Mouse (Mus musculus): ENCODE measurements around the gene Clec2d. TPM values are rescaled to one million over a fixed set of nuclear protein-coding genes. Genes with fewer than 3 reads are reported as not detected.

Clec2d gene
- total and polyA plus RNA-seq, 3 experiments, result 0.50 to 2.8 TPM; not detected in 1

GRCm38 (mm10) chr6:129160103-129160502, 20.3 kb upstream of the Clec2d start:
- Histone ChIP-seq H3K9ac (ENCODE audit: control insufficient read depth, low read depth, low read length, poor library complexity, severe bottlenecking) (no peak overlapping the region), H3K4me3 (ENCODE audit: control insufficient read depth in 1 of 2, insufficient read depth in 1 of 2, low read depth in 2 of 2, low read length in 2 of 2) (no peak overlapping the region), H3K79me2 (ENCODE audit: control insufficient read depth, insufficient read depth, low read length, poor library complexity) (no peaks in the 10 kb centered on the region), H3K27me3 (ENCODE audit: control insufficient read depth in 1 of 2, insufficient read depth in 2 of 2, low read length in 2 of 2) (no peaks in the 10 kb centered on the region), H3K27ac (ENCODE audit: control insufficient read depth, low read depth, low read length) (no peak overlapping the region), H3K36me3 (ENCODE audit: control insufficient read depth in 1 of 2, insufficient read depth in 2 of 2, low read length in 2 of 2) (no peaks in the 10 kb centered on the region), H3K4me1 (ENCODE audit: control insufficient read depth in 1 of 2, insufficient read depth in 2 of 2, low read length in 2 of 2) (no peaks in the 10 kb centered on the region), H3K9me3 (replicated peaks; ENCODE audit: insufficient read depth, low read length) (no peaks in the 10 kb centered on the region)
- no peak for DNase-seq (ENCODE audit: low read depth, low spot score)
- no peak for TF ChIP-seq MXI1 (IDR thresholded peaks at IDR 0.05; ENCODE audit: low read depth, low read length)

DNA sequence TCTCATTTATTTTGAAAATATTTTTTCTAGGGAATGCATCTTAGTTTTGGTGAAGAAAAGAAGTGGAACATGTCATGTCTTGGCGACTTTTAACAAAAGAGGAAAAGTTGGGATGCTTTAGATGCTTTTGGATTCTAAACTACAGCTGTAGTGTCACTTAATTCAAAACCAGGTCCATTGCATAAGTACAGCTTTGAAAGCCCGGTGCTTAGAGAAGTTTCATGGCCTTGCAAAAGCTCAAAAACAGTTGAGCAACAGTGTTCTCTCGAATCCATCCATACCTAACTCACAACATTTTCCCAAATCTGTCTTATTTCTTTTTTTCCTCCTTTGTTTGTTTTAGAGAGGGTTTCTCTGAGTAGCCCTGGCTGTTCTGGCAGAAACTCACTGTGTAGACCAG, 19.3 kb upstream of the Clec2d start:
- no peaks in the 10 kb centered on the region for H3K4me1 ChIP-seq (ENCODE audit: control insufficient read depth in 1 of 2, insufficient read depth in 2 of 2, low read length in 2 of 2)
- no peak overlapping the region for H3K27ac ChIP-seq (ENCODE audit: control insufficient read depth, low read depth, low read length)
- no peaks in the 10 kb centered on the region for H3K79me2 ChIP-seq (ENCODE audit: control insufficient read depth, insufficient read depth, low read length, poor library complexity)
- no peak overlapping the region for H3K9ac ChIP-seq (ENCODE audit: control insufficient read depth, low read depth, low read length, poor library complexity, severe bottlenecking)
- no peak for TF ChIP-seq CTCF (IDR thresholded peaks at IDR 0.05 in 2 of 3, conservative IDR thresholded peaks at IDR 0.05 in 1 of 3; ENCODE audit: control insufficient read depth in 1 of 3, insufficient read depth in 1 of 3, low read depth in 2 of 3, low read length in 3 of 3, poor library complexity in 1 of 3, severe bottlenecking in 1 of 3)
- no peak for TF ChIP-seq RAD21 (IDR thresholded peaks at IDR 0.05; ENCODE audit: low read depth, low read length)
- no peak for TF ChIP-seq TBP (IDR thresholded peaks at IDR 0.05; ENCODE audit: low read depth, low read length)
- TF ChIP-seq MYC (IDR thresholded peaks at IDR 0.05; ENCODE audit: low read depth, low read length), result no peak
- no peaks in the 10 kb centered on the region for H3K36me3 ChIP-seq (ENCODE audit: control insufficient read depth in 1 of 2, insufficient read depth in 2 of 2, low read length in 2 of 2)
- no peak overlapping the region for H3K4me3 ChIP-seq (ENCODE audit: control insufficient read depth in 1 of 2, insufficient read depth in 1 of 2, low read depth in 2 of 2, low read length in 2 of 2)
- no peak for DNase-seq (ENCODE audit: low read depth, low spot score)
- H3K9me3 ChIP-seq (replicated peaks; ENCODE audit: insufficient read depth, low read length), result no peaks in the 10 kb centered on the region
- H3K27me3 ChIP-seq (ENCODE audit: control insufficient read depth in 1 of 2, insufficient read depth in 2 of 2, low read length in 2 of 2), result no peaks in the 10 kb centered on the region

- Histone ChIP-seq H3K9ac (ENCODE audit: control insufficient read depth, low read depth, low read length, poor library complexity, severe bottlenecking) (no peak overlapping the region), H3K9me3 (replicated peaks; ENCODE audit: insufficient read depth, low read length) (no peaks in the 10 kb centered on the region), H3K27ac (ENCODE audit: control insufficient read depth, low read depth, low read length) (no peak overlapping the region), H3K36me3 (ENCODE audit: control insufficient read depth in 1 of 2, insufficient read depth in 2 of 2, low read length in 2 of 2) (no peaks in the 10 kb centered on the region), H3K4me1 (ENCODE audit: control insufficient read depth in 1 of 2, insufficient read depth in 2 of 2, low read length in 2 of 2) (no peaks in the 10 kb centered on the region), H3K4me3 (ENCODE audit: control insufficient read depth in 1 of 2, insufficient read depth in 1 of 2, low read depth in 2 of 2, low read length in 2 of 2) (no peak overlapping the region), H3K79me2 (ENCODE audit: control insufficient read depth, insufficient read depth, low read length, poor library complexity) (no peaks in the 10 kb centered on the region), H3K27me3 (ENCODE audit: control insufficient read depth in 1 of 2, insufficient read depth in 2 of 2, low read length in 2 of 2) (no peaks in the 10 kb centered on the region)
- TF ChIP-seq EP300 (IDR thresholded peaks at IDR 0.05; ENCODE audit: low read depth in 1 of 2, low read length in 2 of 2) (no peak), MEF2A (IDR thresholded peaks at IDR 0.05; ENCODE audit: extremely low read depth, insufficient replicate concordance, low read depth, low read length, poor library complexity, severe bottlenecking) (no peak), USF2 (IDR thresholded peaks at IDR 0.05; ENCODE audit: borderline replicate concordance in 1 of 2, insufficient read depth in 1 of 2, low read depth in 1 of 2, low read length in 2 of 2) (no peak), ZNF384 (IDR thresholded peaks at IDR 0.05; ENCODE audit: low read depth, low read length) (no peak), MAFK (IDR thresholded peaks at IDR 0.05; ENCODE audit: borderline replicate concordance, low read depth, low read length) (no peak), ELF1 (IDR thresholded peaks at IDR 0.05; ENCODE audit: low read depth, low read length) (no peak), TCF12 (IDR thresholded peaks at IDR 0.05; ENCODE audit: low read depth, low read length) (no peak), MAZ (IDR thresholded peaks at IDR 0.05; ENCODE audit: low read depth, low read length) (no peak), POLR2AphosphoS2 (IDR thresholded peaks at IDR 0.05; ENCODE audit: low read length) (no peak), CHD2 (IDR thresholded peaks at IDR 0.05; ENCODE audit: low read length) (no peak), KAT2A (conservative IDR thresholded peaks at IDR 0.05; ENCODE audit: low read depth, low read length) (no peak), MAX (IDR thresholded peaks at IDR 0.05; ENCODE audit: low read length) (no peak), ZMIZ1 (IDR thresholded peaks at IDR 0.05; ENCODE audit: low read depth, low read length) (no peak)
- DNase-seq (ENCODE audit: low read depth, low spot score), result no peak
These were observed 18.5 kb upstream of the Clec2d start for GRCm38 (mm10) chr6:129161951-129162350.
